Mouse (Mus musculus) heart, adult 2 months (tissue): ENCODE results near the gene Gm20388. TPM values are rescaled to one million over a fixed set of nuclear protein-coding genes. Genes with fewer than 3 reads are reported as not detected.

Source experiments
- DNase-seq, 2 experiments: peaks; one replicate each; pipeline ENCODE4 v3.0.0; 2021
- H3K27ac ChIP-seq: fragments of 200-600 bp; 2 replicates; pipeline ENCODE4 v1.8.1; 2022
- H3K27me3 ChIP-seq: fragments of 200-500 bp; 2 replicates; pipeline ENCODE4 v1.6.1; 2012; ENCODE audit warnings: mild to moderate bottlenecking, low read length, inconsistent platforms, mixed read lengths; ENCODE audit not compliant: control insufficient read depth, insufficient read depth
- H3K36me3 ChIP-seq: fragments of 200-500 bp; 2 replicates; pipeline ENCODE4 v1.6.1; 2012; ENCODE audit warnings: low read length, inconsistent platforms; ENCODE audit not compliant: control insufficient read depth, insufficient read depth
- H3K4me1 ChIP-seq: fragments of 200-500 bp; 2 replicates; pipeline ENCODE4 v1.6.1; 2011; ENCODE audit warnings: low read length; ENCODE audit not compliant: control insufficient read depth, insufficient read depth
- H3K4me3 ChIP-seq: fragments of 200-600 bp; 2 replicates; pipeline ENCODE4 v1.8.1; 2022
- H3K79me2 ChIP-seq: fragments of 200-500 bp; replicated peaks from 2 replicates; pipeline ENCODE4 v1.6.1; 2012; ENCODE audit warnings: mild to moderate bottlenecking, inconsistent platforms, low read length, moderate library complexity, mixed read lengths; ENCODE audit not compliant: control insufficient read depth, insufficient read depth
- H3K9ac ChIP-seq: fragments of 200-500 bp; 2 replicates; pipeline ENCODE4 v1.6.1; 2012; ENCODE audit warnings: low read depth, mild to moderate bottlenecking, control low read depth, inconsistent platforms, low read length, mixed read lengths
- CTCF ChIP-seq: fragments of 200-600 bp; IDR thresholded peaks from 2 replicates; pipeline ENCODE4 v1.8.1; 2022; ENCODE audit warnings: antibody characterized with exemption, mild to moderate bottlenecking, moderate library complexity
- EP300 ChIP-seq: fragments of 200-500 bp; IDR thresholded peaks from 2 replicates; pipeline ENCODE4 v1.6.1; 2011; ENCODE audit warnings: low read depth, low read length, control low read depth; ENCODE audit not compliant: insufficient read depth
- POLR2A ChIP-seq: fragments of 200-500 bp; IDR thresholded peaks from 2 replicates; pipeline ENCODE4 v1.6.1; 2011; ENCODE audit warnings: mild to moderate bottlenecking, low read depth, low read length, control low read depth; ENCODE audit not compliant: insufficient read depth
- WGBS: fragments of 180-500 bp; shearing (Covaris S2); methylation state at CpG from one replicate; pipeline ENCODE4 v1.1.7; 2018; 5-methylcytosine and 5-hydroxymethylcytosine counted together
- intact Hi-C: fragments of 180-260 bp; cut with DNase I; formaldehyde crosslinking; loops from one replicate; pipeline ENCODE4 v1.15.1; 2025
- polyA plus RNA-seq: library from polyadenylated mRNA; depleted of rRNA; stranded (reverse); fragments of >200 nt; gene quantifications from 2 replicates; pipeline ENCODE4 v1.2.3, GENCODE M21; 2012
- total RNA-seq, 2 experiments: library from RNA; stranded (reverse); gene quantifications; 2 replicates each; pipeline ENCODE4 v1.2.3; 2021

Gm20388 gene
- total and polyA plus RNA-seq, 3 experiments = 1.8 to 32.3 TPM; not detected in 1

DNA sequence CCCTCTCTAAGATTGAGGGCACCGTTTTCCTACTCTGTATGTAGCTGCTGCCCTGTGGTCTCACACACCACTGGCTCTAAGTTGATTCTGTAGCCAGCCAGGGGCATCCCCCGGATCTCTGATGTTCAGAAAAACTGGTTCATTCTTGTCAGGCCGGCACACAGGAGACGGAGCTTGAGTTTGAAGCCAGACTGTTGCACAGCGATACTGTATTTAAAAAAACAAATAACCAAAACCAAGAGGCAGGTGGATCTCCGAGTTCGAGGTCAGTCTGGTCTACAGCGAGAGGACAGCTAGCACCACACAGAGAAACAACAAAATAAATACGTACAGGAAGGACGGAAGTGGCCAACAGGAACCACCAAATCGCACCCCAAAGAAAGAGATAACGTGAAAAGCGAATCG, 3154.2 kb downstream of the Gm20388 start:
- Histone ChIP-seq H3K36me3 (peaks cover 3% of the 10 kb centered on the region; the same call in 1 of the 2 replicates), H3K4me1 (peaks cover 7% of the 10 kb centered on the region), H3K9ac (peak overlapping the region; percentile 77), H3K27me3 (no peaks in the 10 kb centered on the region), H3K27ac (peak overlapping the region; percentile 92), H3K79me2 (peaks cover 3% of the 10 kb centered on the region; the same call in 1 of the 2 replicates), H3K4me3 (peak overlapping the region; percentile 84)
- TF ChIP-seq POLR2A (no peak), CTCF (no peak), EP300 (no peak)
- DNase-seq = no peak
- intact Hi-C loops = loop anchor here (1.0 kb wide), 4 partner anchors 23 to 230 kb away; partner anchors contain the start of genes Ankrd11 and Rpl13
- WGBS = 1% methylated on average over 14 of the region's 14 CpGs

- Histone ChIP-seq H3K36me3 (peaks cover 3% of the 10 kb centered on the region; the same call in 1 of the 2 replicates), H3K4me3 (peak overlapping the region; percentile 84), H3K79me2 (peaks cover 3% of the 10 kb centered on the region; the same call in 1 of the 2 replicates), H3K27ac (peak overlapping the region; percentile 92), H3K27me3 (no peaks in the 10 kb centered on the region), H3K4me1 (peaks cover 7% of the 10 kb centered on the region), H3K9ac (peak overlapping the region; percentile 88)
- TF ChIP-seq CTCF (peak; percentile 79), POLR2A (peak; percentile 97), EP300 (0 out of 2 replicates have a peak, but pooled peaks have one; percentile 35)
- under 1% methylated on average over 84 of the region's 84 CpGs for WGBS
- intact Hi-C loops = loop anchor here (1.0 kb wide), 3 partner anchors 23 to 159 kb away; partner anchors contain the start of genes Ankrd11 and Rpl13
- DNase-seq = peak; percentile 96 to 98
Observed at GRCm38 (mm10) chr8:123065214-123066100, 3154.8 kb downstream of the Gm20388 start.

GRCm38 (mm10) chr8:123066101-123066683, 3155.6 kb downstream of the Gm20388 start:
- Histone ChIP-seq H3K27me3 (no peaks in the 10 kb centered on the region), H3K79me2 (peaks cover 3% of the 10 kb centered on the region; the same call in 1 of the 2 replicates), H3K36me3 (peaks cover 3% of the 10 kb centered on the region; the same call in 1 of the 2 replicates), H3K27ac (peak overlapping the region; percentile 92), H3K4me1 (peaks cover 8% of the 10 kb centered on the region), H3K4me3 (peak overlapping the region; percentile 84), H3K9ac (peak overlapping the region; percentile 88)
- intact Hi-C loops = no loop called here
- DNase-seq = no peak
- WGBS = 30% methylated on average over 7 of the region's 7 CpGs
- no peak for TF ChIP-seq EP300
- no peak for TF ChIP-seq POLR2A
- TF ChIP-seq CTCF = no peak

- Histone ChIP-seq H3K4me3 (no peak overlapping the region), H3K27me3 (no peaks in the 10 kb centered on the region), H3K36me3 (peaks cover 2% of the 10 kb centered on the region; the same call in 1 of the 2 replicates), H3K9ac (no peak overlapping the region), H3K79me2 (peaks cover 5% of the 10 kb centered on the region; the same call in 1 of the 2 replicates), H3K4me1 (peaks cover 4% of the 10 kb centered on the region), H3K27ac (no peak overlapping the region)
- TF ChIP-seq EP300 (no peak), POLR2A (no peak), CTCF (no peak)
- intact Hi-C loops = no loop called here
- peak in 1 of 2 experiments; percentile 41 for DNase-seq
- WGBS = 20% methylated on average over 4 of the region's 4 CpGs
Observed at GRCm38 (mm10) chr8:123071176-123071575, 3160.5 kb downstream of the Gm20388 start.

DNA sequence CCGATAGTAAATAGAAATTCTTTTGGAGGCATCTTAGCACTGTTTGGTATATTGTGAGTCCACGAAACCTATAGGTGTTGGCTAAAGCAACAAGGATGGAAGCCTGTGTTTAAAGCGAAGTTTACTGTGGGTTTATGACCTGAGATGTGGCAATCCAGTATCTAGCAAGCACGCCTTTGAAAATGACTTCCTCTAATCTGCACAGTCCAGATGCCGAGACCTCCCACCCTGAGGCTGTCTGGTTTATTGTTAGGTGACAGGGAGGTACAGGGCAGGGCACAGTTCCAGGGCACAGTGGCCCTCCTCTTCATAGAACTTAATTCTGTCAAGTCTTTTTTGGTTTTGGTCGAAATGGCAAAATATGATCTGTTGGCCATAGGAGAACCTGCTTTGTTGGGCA, 3166.6 kb downstream of the Gm20388 start:
- intact Hi-C loops = no loop called here
- H3K36me3 ChIP-seq = no peaks in the 10 kb centered on the region

More for the DNA sequence above, 3166.6 kb downstream of the Gm20388 start:
- Histone ChIP-seq H3K4me3 (no peak overlapping the region), H3K4me1 (no peaks in the 10 kb centered on the region), H3K27me3 (no peaks in the 10 kb centered on the region), H3K27ac (no peak overlapping the region), H3K79me2 (0 out of 2 replicates have a peak, but pooled peaks cover 2% of the 10 kb centered on the region), H3K9ac (no peak overlapping the region)
- TF ChIP-seq POLR2A (no peak), CTCF (no peak), EP300 (no peak)
- no peak for DNase-seq
- 74% methylated on average over 6 of the region's 6 CpGs for WGBS
